Mouse (Mus musculus): ENCODE measurements around the gene Gm20388. TPM values are rescaled to one million over a fixed set of nuclear protein-coding genes. Genes with fewer than 3 reads are reported as not detected.

Gm20388 gene
- polyA plus RNA-seq, 1 experiment from 2014 or later: 7.4 TPM

DNA sequence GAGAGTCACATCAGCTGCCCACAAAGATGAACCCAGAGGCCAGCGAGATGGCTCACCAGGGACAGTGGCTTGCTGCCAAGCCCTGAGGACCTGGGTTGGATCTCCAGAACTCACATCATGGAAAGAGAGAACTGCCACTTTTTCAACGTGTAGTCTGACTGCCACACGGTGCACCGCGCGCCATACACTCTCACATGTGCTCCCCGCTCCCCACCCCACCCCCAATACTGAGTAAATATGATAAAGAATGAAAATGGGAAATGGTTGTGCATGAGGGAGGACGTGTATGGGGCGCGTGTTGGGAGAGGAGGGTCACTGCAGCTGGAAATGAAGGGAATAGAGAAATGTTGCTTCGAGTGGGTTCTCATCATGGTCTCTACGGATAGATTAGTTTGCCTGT is 559.5 kb downstream of the Gm20388 start:
- no peak overlapping the region for H3K27ac ChIP-seq (ENCODE audit: low read length)
- H3K4me3 ChIP-seq (replicated peaks; ENCODE audit: low read length): no peak overlapping the region
- no peaks in the 10 kb centered on the region for H3K36me3 ChIP-seq (ENCODE audit: control insufficient read depth, insufficient read depth, low read length)
- WGBS: 82% methylated on average over 12 of the region's 12 CpGs
- ATAC-seq (ENCODE audit: insufficient read depth, low FRiP score): no peak
- H3K9me3 ChIP-seq (replicated peaks; ENCODE audit: control insufficient read depth, low read length): no peaks in the 10 kb centered on the region
- H3K4me2 ChIP-seq (ENCODE audit: low read depth, low read length): no peak overlapping the region
- H3K9ac ChIP-seq (ENCODE audit: low read length): no peak overlapping the region
- H3K4me1 ChIP-seq (ENCODE audit: control insufficient read depth, insufficient read depth, low read length): peaks cover 43% of the 10 kb centered on the region
- H3K27me3 ChIP-seq (ENCODE audit: control insufficient read depth, insufficient read depth, low read length): no peaks in the 10 kb centered on the region

DNA sequence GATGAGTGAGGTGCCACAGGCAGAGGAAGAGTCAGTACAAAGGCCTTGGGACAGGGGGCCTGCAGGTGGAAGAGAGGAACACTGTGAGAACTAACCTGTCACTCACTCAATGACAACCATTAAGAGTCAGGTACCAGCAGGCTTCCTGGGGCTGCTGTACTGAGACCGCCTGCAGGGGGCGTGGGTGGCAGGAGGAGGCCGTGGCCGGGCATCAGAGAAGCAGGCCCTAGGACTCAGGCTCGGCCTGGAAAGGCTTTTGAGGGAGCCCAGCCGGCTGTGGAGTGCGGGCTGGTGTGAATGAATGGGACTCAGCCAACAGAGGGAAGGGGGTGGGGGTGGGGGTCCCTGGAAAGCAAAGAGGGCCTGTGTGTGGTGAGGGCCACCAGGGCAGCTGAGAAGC is 560.5 kb downstream of the Gm20388 start:
- Histone ChIP-seq H3K27ac (ENCODE audit: low read length) (no peak overlapping the region), H3K4me2 (ENCODE audit: low read depth, low read length) (no peak overlapping the region), H3K4me3 (replicated peaks; ENCODE audit: low read length) (no peak overlapping the region), H3K36me3 (ENCODE audit: control insufficient read depth, insufficient read depth, low read length) (no peaks in the 10 kb centered on the region), H3K9me3 (replicated peaks; ENCODE audit: control insufficient read depth, low read length) (no peaks in the 10 kb centered on the region), H3K27me3 (ENCODE audit: control insufficient read depth, insufficient read depth, low read length) (no peaks in the 10 kb centered on the region), H3K9ac (ENCODE audit: low read length) (no peak overlapping the region), H3K4me1 (ENCODE audit: control insufficient read depth, insufficient read depth, low read length) (peaks cover 45% of the 10 kb centered on the region)
- ATAC-seq (ENCODE audit: insufficient read depth, low FRiP score): no peak
- 22% methylated on average over 7 of the region's 7 CpGs for WGBS

DNA sequence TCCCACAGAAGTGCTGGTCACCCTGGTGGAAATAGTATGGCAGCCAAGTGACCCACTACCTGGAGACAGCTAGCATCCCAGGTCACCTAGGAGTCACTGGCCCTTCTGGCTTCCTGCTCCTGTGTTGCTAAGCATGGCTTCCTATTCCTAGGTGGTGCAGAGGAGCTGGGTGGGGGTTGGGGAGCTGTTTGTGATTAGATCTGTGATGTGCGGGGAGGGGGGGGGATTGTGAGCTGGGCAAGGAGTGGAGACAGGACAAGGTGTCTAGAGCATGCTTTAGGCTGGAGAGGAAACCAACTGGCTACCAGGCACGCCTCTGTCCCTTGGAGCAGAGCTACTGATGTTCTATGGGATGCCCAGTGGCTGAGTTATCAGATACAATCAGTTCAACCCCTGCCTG is 561.1 kb downstream of the Gm20388 start:
- Histone ChIP-seq H3K36me3 (ENCODE audit: control insufficient read depth, insufficient read depth, low read length) (no peaks in the 10 kb centered on the region), H3K9ac (ENCODE audit: low read length) (no peak overlapping the region), H3K27me3 (ENCODE audit: control insufficient read depth, insufficient read depth, low read length) (no peaks in the 10 kb centered on the region), H3K4me1 (ENCODE audit: control insufficient read depth, insufficient read depth, low read length) (peaks cover 45% of the 10 kb centered on the region), H3K4me2 (ENCODE audit: low read depth, low read length) (no peak overlapping the region), H3K9me3 (replicated peaks; ENCODE audit: control insufficient read depth, low read length) (no peaks in the 10 kb centered on the region), H3K4me3 (replicated peaks; ENCODE audit: low read length) (no peak overlapping the region), H3K27ac (ENCODE audit: low read length) (no peak overlapping the region)
- no peak for ATAC-seq (ENCODE audit: insufficient read depth, low FRiP score)
- 52% methylated on average over 2 of the region's 2 CpGs for WGBS

DNA sequence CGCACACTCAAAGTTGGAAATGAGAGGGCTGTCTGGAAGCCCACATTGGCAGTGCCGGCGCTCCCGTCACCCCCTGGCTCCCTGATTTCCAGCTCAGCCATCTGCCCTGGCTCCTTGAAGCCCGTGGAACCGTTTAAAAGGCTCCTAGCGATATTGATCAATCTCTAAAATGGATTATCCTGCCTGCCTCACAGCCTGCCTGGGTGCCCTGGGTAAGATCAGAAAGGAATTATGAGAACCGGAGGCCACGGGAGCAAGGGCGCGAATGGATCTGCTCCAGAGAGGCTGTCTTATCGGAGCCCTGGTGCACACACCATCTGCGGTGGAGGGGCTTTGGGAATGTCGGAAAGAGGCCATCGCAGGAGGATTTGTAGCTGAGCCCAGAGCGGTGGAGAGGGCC is 561.6 kb downstream of the Gm20388 start:
- no peaks in the 10 kb centered on the region for H3K9me3 ChIP-seq (replicated peaks; ENCODE audit: control insufficient read depth, low read length)
- H3K27ac ChIP-seq (ENCODE audit: low read length): peak overlapping the region; percentile 12; the same call in 1 of the 2 replicates
- H3K4me3 ChIP-seq (replicated peaks; ENCODE audit: low read length): no peak overlapping the region
- no peak overlapping the region for H3K4me2 ChIP-seq (ENCODE audit: low read depth, low read length)
- H3K36me3 ChIP-seq (ENCODE audit: control insufficient read depth, insufficient read depth, low read length): no peaks in the 10 kb centered on the region
- H3K27me3 ChIP-seq (ENCODE audit: control insufficient read depth, insufficient read depth, low read length): no peaks in the 10 kb centered on the region
- no peak for ATAC-seq (ENCODE audit: insufficient read depth, low FRiP score)
- peaks cover 46% of the 10 kb centered on the region for H3K4me1 ChIP-seq (ENCODE audit: control insufficient read depth, insufficient read depth, low read length)
- H3K9ac ChIP-seq (ENCODE audit: low read length): 0 out of 2 replicates have a peak overlapping the region, but pooled peaks have one; percentile 5
- WGBS: 26% methylated on average over 16 of the region's 16 CpGs

DNA sequence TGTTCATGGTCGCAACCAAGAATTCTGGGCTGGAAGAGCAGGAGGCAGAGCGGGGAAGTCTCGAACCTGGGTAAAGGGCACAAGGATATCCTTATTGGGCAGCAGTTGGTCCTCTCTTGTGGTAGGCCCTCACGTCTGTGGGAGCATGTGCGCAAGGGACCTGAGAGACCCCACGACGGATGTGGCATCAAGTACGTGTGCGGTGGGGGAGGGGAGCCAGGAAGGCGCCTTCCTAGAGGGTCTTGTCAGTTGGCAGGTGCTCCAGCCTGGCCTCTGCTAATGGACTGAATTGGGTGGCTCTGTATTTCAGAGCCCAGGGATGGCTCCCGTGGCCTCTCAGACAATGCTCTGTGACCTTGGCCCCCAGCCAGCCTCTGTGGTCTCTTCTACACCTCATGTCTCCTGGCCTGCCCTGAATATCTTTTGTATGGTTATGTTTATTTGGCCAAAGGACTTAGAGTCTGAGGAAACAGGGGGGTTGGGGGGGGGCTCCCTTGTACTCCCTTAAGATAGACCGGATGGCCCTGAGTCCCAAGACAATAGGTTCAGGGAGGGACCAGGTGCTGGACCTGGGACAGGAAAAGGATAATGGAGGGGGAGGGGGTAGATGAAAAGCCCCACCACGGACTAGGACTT is 563.2 kb downstream of the Gm20388 start:
- WGBS: 83% methylated on average over 13 of the region's 13 CpGs
- peaks cover 46% of the 10 kb centered on the region for H3K4me1 ChIP-seq (ENCODE audit: control insufficient read depth, insufficient read depth, low read length)
- H3K9ac ChIP-seq (ENCODE audit: low read length): no peak overlapping the region
- ATAC-seq (ENCODE audit: insufficient read depth, low FRiP score): no peak
- no peak overlapping the region for H3K27ac ChIP-seq (ENCODE audit: low read length)
- H3K4me3 ChIP-seq (replicated peaks; ENCODE audit: low read length): no peak overlapping the region
- H3K36me3 ChIP-seq (ENCODE audit: control insufficient read depth, insufficient read depth, low read length): no peaks in the 10 kb centered on the region
- H3K4me2 ChIP-seq (ENCODE audit: low read depth, low read length): no peak overlapping the region
- no peaks in the 10 kb centered on the region for H3K9me3 ChIP-seq (replicated peaks; ENCODE audit: control insufficient read depth, low read length)
- H3K27me3 ChIP-seq (ENCODE audit: control insufficient read depth, insufficient read depth, low read length): no peaks in the 10 kb centered on the region

DNA sequence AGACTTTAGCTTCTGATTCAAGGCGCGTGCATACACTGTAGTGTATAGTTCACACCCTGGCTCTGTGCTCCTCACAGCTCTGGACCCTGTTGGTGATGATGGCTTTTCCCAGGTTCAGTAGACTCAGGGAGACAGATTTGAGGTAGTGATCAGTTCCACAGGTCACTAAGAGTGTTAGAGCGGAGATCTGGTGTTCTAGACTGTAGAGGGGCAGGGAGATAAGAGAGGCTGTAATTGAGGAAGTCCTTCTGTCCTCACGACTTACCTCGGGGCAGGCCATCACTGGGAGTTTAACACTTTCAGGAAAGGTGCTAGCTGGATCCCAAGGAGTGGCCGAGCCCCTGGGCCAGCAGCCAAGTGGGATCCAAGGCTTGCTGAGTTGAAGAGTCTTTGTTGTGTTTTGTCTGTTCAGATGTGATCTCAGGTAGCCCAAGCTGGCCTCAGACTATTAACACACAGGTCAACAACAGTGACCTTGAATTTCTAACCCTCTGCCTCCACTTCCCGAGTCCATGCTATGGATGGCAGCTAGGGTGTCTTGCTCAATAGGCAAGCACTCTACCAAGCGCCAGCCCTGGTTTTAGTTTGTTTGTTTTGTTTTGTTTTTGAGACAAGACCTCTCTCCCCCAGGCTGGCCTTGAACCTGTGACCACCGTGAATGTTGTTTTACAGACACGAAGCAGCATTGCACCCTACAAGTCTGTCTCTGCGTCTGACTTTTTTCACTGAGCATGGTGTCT is 564.0 kb downstream of the Gm20388 start:
- no peak overlapping the region for H3K9ac ChIP-seq (ENCODE audit: low read length)
- H3K27ac ChIP-seq (ENCODE audit: low read length): peak overlapping the region; percentile 30
- H3K4me1 ChIP-seq (ENCODE audit: control insufficient read depth, insufficient read depth, low read length): peaks cover 46% of the 10 kb centered on the region
- H3K27me3 ChIP-seq (ENCODE audit: control insufficient read depth, insufficient read depth, low read length): no peaks in the 10 kb centered on the region
- H3K9me3 ChIP-seq (replicated peaks; ENCODE audit: control insufficient read depth, low read length): no peaks in the 10 kb centered on the region
- no peaks in the 10 kb centered on the region for H3K36me3 ChIP-seq (ENCODE audit: control insufficient read depth, insufficient read depth, low read length)
- WGBS: 64% methylated on average over 11 of the region's 11 CpGs
- H3K4me2 ChIP-seq (ENCODE audit: low read depth, low read length): no peak overlapping the region
- ATAC-seq (ENCODE audit: insufficient read depth, low FRiP score): no peak
- H3K4me3 ChIP-seq (replicated peaks; ENCODE audit: low read length): no peak overlapping the region

DNA sequence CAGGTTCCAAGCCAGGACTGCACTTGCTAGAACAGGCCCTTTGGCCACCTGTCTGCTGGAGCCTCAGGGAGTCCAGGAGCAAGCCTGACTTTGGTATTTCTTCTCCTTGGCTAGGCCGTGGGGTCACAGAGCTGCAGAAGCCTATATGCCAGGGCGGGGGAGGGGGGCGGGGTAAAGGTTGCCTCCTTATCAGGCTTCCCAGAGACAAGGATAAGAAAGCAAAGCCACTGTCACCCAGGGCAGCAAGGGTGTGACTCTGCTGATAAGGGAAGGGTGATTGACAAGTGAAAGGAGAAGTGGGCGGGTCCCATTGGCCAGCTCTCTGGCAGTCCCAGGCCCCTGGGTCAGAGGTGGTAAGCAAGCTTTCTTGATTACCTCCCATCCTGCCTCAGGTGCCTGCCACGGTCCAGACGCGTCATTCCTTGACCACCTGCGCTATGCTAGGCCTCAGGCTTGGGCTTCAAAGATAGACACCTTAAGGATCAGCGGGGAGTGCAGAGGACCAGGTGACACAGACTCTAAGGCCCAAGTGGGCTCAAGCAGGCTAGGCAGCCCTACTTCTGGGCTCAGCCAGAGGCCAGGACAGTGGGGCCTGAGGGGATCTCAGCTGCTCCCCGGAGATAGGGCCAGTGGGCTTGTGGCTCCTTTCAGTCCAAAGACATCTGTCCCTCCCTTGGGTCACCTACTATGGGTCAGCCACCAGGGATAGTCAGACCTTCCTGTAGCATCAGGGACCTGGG is 565.0 kb downstream of the Gm20388 start:
- no peak overlapping the region for H3K9ac ChIP-seq (ENCODE audit: low read length)
- H3K4me3 ChIP-seq (replicated peaks; ENCODE audit: low read length): no peak overlapping the region
- peak; percentile 78 for ATAC-seq (ENCODE audit: insufficient read depth, low FRiP score)
- no peak overlapping the region for H3K4me2 ChIP-seq (ENCODE audit: low read depth, low read length)
- H3K36me3 ChIP-seq (ENCODE audit: control insufficient read depth, insufficient read depth, low read length): no peaks in the 10 kb centered on the region
- no peaks in the 10 kb centered on the region for H3K9me3 ChIP-seq (replicated peaks; ENCODE audit: control insufficient read depth, low read length)
- WGBS: 64% methylated on average over 10 of the region's 10 CpGs
- peak overlapping the region; percentile 47 for H3K27ac ChIP-seq (ENCODE audit: low read length)
- H3K4me1 ChIP-seq (ENCODE audit: control insufficient read depth, insufficient read depth, low read length): peaks cover 43% of the 10 kb centered on the region
- no peaks in the 10 kb centered on the region for H3K27me3 ChIP-seq (ENCODE audit: control insufficient read depth, insufficient read depth, low read length)

DNA sequence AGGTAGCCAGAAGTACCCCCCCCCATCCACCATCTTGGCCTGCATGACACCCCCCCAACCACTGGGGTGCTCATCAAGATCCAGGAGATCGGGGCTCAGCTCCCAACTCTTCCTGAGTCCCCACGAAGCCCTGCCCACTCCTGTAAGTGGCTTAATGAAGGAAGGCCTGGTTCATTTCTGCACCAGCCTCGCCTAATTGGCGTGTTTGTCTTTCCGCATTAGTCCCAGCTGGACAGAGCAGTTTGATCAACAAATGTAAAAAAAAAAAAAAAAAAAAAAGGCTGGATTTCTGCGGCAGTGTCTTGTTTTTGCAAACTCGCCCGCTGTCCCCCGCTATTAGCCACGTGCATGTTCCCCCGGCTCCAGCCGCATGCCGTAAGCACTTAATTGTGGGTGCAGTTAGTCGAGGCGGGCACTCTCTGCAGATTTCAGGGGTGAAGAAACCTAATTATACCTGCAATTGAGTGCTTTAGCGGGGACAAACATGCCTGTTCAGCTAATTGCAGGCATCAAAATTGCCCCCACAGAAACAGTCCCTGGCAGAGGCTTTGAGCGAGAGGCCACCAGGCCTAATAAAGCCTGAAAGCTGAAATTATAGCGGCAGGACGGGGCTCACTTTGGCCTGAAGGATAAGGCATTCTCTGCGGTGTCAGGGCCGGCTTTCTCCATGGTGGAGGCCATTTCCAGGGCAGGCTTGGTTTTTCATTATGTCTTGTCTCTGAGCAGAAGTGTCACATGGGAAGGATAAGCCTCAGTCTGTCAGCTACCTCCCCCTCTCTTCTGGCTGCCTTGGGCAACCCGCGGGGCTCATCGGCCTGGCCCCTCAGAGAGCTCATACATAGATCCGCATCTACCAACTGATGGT is 566.3 kb downstream of the Gm20388 start:
- 72% methylated on average over 25 of the region's 25 CpGs for WGBS
- Histone ChIP-seq H3K9ac (ENCODE audit: low read length) (no peak overlapping the region), H3K36me3 (ENCODE audit: control insufficient read depth, insufficient read depth, low read length) (no peaks in the 10 kb centered on the region), H3K4me2 (ENCODE audit: low read depth, low read length) (no peak overlapping the region), H3K27me3 (ENCODE audit: control insufficient read depth, insufficient read depth, low read length) (no peaks in the 10 kb centered on the region), H3K4me3 (replicated peaks; ENCODE audit: low read length) (no peak overlapping the region), H3K27ac (ENCODE audit: low read length) (peak overlapping the region; percentile 47; the same call in 1 of the 2 replicates), H3K9me3 (replicated peaks; ENCODE audit: control insufficient read depth, low read length) (no peaks in the 10 kb centered on the region), H3K4me1 (ENCODE audit: control insufficient read depth, insufficient read depth, low read length) (peaks cover 31% of the 10 kb centered on the region)
- no peak for ATAC-seq (ENCODE audit: insufficient read depth, low FRiP score)
